Mouse (Mus musculus) cerebellum, adult 11-12 months (tissue): ENCODE data around the gene Ndufb5.
"Not testable (repeated sequence)": the region's sequence is repeated elsewhere in the genome, so short reads cannot be mapped to it uniquely, and the experiment has no call there.

Source experiments
- DNase-seq: peaks from one replicate; pipeline ENCODE4 v3.0.0; 2022

Gene Ndufb5

GRCm38 (mm10) chr3:32736244-32737171 is at the start of gene Ndufb5:
Gene Ndufb5, plus strand, starts transcription at chr3:32736990.
- DNase-seq = peak; percentile 99

- DNase-seq = no peak
These were observed 49.6 kb upstream of the Ndufb5 start for GRCm38 (mm10) chr3:32687156-32687555.

GRCm38 (mm10) chr3:32689567-32689999 is 47.2 kb upstream of the Ndufb5 start:
- no peak for DNase-seq

GRCm38 (mm10) chr3:32690008-32690407 is 46.8 kb upstream of the Ndufb5 start:
- DNase-seq = no peak

- no peak for DNase-seq
These were observed 45.9 kb upstream of the Ndufb5 start for GRCm38 (mm10) chr3:32690901-32691300.

- DNase-seq = no peak
These were observed 44.9 kb upstream of the Ndufb5 start for GRCm38 (mm10) chr3:32691841-32692240.

GRCm38 (mm10) chr3:32694211-32694610 is 42.6 kb upstream of the Ndufb5 start:
- no peak for DNase-seq

GRCm38 (mm10) chr3:32694737-32695582 is 41.8 kb upstream of the Ndufb5 start:
- no peak for DNase-seq

GRCm38 (mm10) chr3:32695583-32695980 is 41.2 kb upstream of the Ndufb5 start:
- DNase-seq = no peak

- DNase-seq = peak; percentile 57
These were observed 38.4 kb upstream of the Ndufb5 start for GRCm38 (mm10) chr3:32698228-32698863.

GRCm38 (mm10) chr3:32704021-32704420 is 32.8 kb upstream of the Ndufb5 start:
- not testable (repeated sequence) for DNase-seq

GRCm38 (mm10) chr3:32704632-32705031 is 32.2 kb upstream of the Ndufb5 start:
- DNase-seq = not testable (repeated sequence)

- DNase-seq = not testable (repeated sequence)
These were observed 31.0 kb upstream of the Ndufb5 start, which contains the start of gene Actl6a for GRCm38 (mm10) chr3:32705647-32706348. Gene Actl6a, plus strand, starts transcription at chr3:32706298.

- no peak for DNase-seq
These were observed 28.8 kb upstream of the Ndufb5 start for GRCm38 (mm10) chr3:32708052-32708367.

- DNase-seq = peak; percentile 99
These were observed 28.2 kb upstream of the Ndufb5 start for GRCm38 (mm10) chr3:32708368-32709231.

- DNase-seq = no peak
These were observed 27.4 kb upstream of the Ndufb5 start for GRCm38 (mm10) chr3:32709388-32709787.

- no peak for DNase-seq
These were observed 23.1 kb upstream of the Ndufb5 start for GRCm38 (mm10) chr3:32713711-32714110.

- not testable (repeated sequence) for DNase-seq
These were observed 19.4 kb upstream of the Ndufb5 start for GRCm38 (mm10) chr3:32717403-32717802.

- no peak for DNase-seq
These were observed 18.5 kb upstream of the Ndufb5 start for GRCm38 (mm10) chr3:32718271-32718670.

- no peak for DNase-seq
These were observed 12.6 kb upstream of the Ndufb5 start for GRCm38 (mm10) chr3:32724191-32724590.

- no peak for DNase-seq
These were observed 10.8 kb upstream of the Ndufb5 start for GRCm38 (mm10) chr3:32725951-32726350.
